Mouse (Mus musculus): ENCODE measurements around the gene Prkce. TPM values are rescaled to one million over a fixed set of nuclear protein-coding genes. Genes with fewer than 3 reads are reported as not detected.

Prkce gene
- total and polyA plus RNA-seq, 2 experiments from 2014 or later: 91.3 to 94.3 TPM

DNA sequence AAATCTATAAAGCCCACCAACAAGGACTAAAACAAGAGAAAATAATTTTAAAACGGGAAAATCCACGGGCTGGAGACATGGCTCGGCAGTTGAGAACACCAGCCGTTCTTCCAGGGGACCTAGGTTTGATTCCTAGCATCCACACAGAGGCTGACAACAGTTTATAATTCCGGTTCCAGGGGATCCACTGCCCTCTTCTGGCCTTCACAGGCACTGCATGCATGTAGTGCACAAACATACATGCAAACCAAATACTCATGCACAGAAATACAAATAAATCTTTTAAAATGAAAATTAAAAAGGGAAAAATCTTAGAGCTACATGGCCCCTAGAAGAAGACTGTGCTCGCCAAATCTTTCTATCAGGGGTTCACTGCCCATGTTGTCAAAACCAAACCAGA is 87.4 kb downstream of the Prkce start:
- DNase-seq (no peak), ATAC-seq (no peak)
- peak; percentile 47 for TF ChIP-seq CTCF (IDR thresholded peaks at IDR 0.05; ENCODE audit: low read depth)
- Histone ChIP-seq H3K27ac (ENCODE audit: low read depth, low read length) (no peak overlapping the region), H3K36me3 (ENCODE audit: insufficient read depth) (no peaks in the 10 kb centered on the region), H3K4me1 (ENCODE audit: insufficient read depth) (peaks cover 12% of the 10 kb centered on the region), H3K9ac (no peak overlapping the region), H3K9me3 (ENCODE audit: low read length) (no peaks in the 10 kb centered on the region), H3K4me2 (ENCODE audit: low read depth) (no peak overlapping the region), H3K4me3 (ENCODE audit: low read depth, low read length) (no peak overlapping the region), H3K27me3 (ENCODE audit: insufficient read depth, low read length) (no peaks in the 10 kb centered on the region)
- 97% methylated on average over 6 of the region's 6 CpGs for WGBS

DNA sequence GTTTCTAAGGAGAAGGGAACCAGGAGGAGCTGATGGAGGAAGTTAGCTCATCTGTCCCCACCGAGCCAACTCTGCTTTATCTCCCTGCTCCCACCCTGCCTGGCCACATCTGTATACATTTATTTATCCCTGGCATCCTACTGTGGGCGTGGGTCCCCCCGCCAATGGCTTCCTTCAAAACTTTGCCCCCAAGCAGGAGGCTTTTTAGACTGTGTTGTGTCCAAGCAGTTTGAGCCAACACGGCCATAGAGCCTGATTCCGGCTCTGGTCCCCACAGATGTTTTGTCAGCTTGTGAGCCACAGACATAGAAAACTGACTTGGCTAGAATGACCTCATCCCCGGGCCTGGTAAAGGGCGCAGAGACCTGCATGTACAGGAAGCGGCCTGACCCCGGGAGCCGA is 89.1 kb downstream of the Prkce start:
- H3K27ac ChIP-seq (ENCODE audit: low read depth, low read length): no peak overlapping the region
- H3K4me3 ChIP-seq (ENCODE audit: low read depth, low read length): no peak overlapping the region
- H3K27me3 ChIP-seq (ENCODE audit: insufficient read depth, low read length): no peaks in the 10 kb centered on the region
- H3K4me1 ChIP-seq (ENCODE audit: insufficient read depth): peaks cover 8% of the 10 kb centered on the region
- H3K9ac ChIP-seq: no peak overlapping the region
- WGBS: 85% methylated on average over 10 of the region's 10 CpGs
- H3K4me2 ChIP-seq (ENCODE audit: low read depth): no peak overlapping the region
- no peaks in the 10 kb centered on the region for H3K9me3 ChIP-seq (ENCODE audit: low read length)
- no peak for DNase-seq
- TF ChIP-seq CTCF (IDR thresholded peaks at IDR 0.05; ENCODE audit: low read depth): no peak
- no peaks in the 10 kb centered on the region for H3K36me3 ChIP-seq (ENCODE audit: insufficient read depth)
- ATAC-seq: no peak

DNA sequence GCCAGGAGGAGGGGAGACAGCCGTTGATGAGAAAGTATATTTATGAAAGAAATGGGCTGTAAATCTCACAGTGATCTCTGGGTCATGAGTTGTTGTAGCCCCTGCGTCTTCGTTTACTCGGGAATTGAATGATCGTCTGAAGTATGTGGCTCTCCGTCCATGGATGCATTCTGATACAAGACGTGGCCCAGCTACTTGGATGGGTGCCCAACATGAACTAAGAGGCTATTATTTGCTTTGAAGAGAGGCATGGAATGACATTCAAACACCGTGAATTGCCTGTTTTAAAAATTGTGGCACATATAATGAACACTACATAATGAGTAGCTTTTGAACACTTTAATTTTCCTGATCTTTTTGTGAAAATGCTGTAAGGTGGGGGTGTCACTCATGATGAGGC is 93.5 kb downstream of the Prkce start:
- Histone ChIP-seq H3K27me3 (ENCODE audit: insufficient read depth, low read length) (no peaks in the 10 kb centered on the region), H3K4me2 (ENCODE audit: low read depth) (no peak overlapping the region), H3K4me3 (ENCODE audit: low read depth, low read length) (no peak overlapping the region), H3K9me3 (ENCODE audit: low read length) (no peaks in the 10 kb centered on the region), H3K4me1 (ENCODE audit: insufficient read depth) (no peaks in the 10 kb centered on the region; the same call in 1 of the 2 replicates), H3K36me3 (ENCODE audit: insufficient read depth) (no peaks in the 10 kb centered on the region; the same call in 1 of the 2 replicates), H3K9ac (no peak overlapping the region), H3K27ac (ENCODE audit: low read depth, low read length) (no peak overlapping the region)
- peak; percentile 41 for DNase-seq
- 15% methylated on average over 8 of the region's 8 CpGs for WGBS
- no peak for ATAC-seq
- no peak for TF ChIP-seq CTCF (IDR thresholded peaks at IDR 0.05; ENCODE audit: low read depth)

DNA sequence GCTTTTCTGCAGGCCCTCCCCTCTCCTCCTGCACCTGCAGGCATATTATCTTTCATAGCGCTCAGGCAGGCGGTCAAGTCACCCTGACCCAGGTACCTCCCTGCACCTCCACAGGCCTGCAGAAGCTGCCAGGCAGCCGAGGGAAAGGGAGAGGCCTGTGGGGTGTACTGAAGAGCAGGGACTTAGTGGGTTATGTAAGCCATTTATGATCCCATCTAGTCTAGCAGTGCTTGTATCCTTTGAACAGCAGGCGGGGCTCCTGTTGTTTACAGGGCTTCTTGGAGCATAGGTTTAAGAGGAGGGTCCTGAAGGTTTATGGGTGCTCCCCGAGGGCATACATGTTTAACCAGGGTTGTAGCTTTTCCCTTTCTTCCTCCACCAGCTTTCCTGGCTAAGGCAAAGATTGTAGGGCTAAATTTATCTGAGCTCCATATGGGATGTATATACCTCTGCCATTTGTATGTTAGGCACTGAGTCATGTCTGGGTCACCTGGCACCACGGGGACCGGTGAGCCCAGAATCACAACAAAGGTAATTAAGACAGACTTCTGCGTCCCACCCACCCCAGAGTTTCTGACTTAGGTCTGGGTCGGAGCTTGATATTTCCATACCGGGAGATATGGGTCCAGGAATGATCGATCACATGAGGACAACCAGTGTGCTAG is 96.5 kb downstream of the Prkce start:
- no peak overlapping the region for H3K9ac ChIP-seq
- no peaks in the 10 kb centered on the region; the same call in 1 of the 2 replicates for H3K36me3 ChIP-seq (ENCODE audit: insufficient read depth)
- no peaks in the 10 kb centered on the region for H3K27me3 ChIP-seq (ENCODE audit: insufficient read depth, low read length)
- no peaks in the 10 kb centered on the region for H3K9me3 ChIP-seq (ENCODE audit: low read length)
- DNase-seq: no peak
- 0 out of 2 replicates have a peak overlapping the region, but pooled peaks have one; percentile 10 for H3K27ac ChIP-seq (ENCODE audit: low read depth, low read length)
- H3K4me2 ChIP-seq (ENCODE audit: low read depth): no peak overlapping the region
- no peak overlapping the region for H3K4me3 ChIP-seq (ENCODE audit: low read depth, low read length)
- 87% methylated on average over 11 of the region's 11 CpGs for WGBS
- no peak for TF ChIP-seq CTCF (IDR thresholded peaks at IDR 0.05; ENCODE audit: low read depth)
- H3K4me1 ChIP-seq (ENCODE audit: insufficient read depth): peaks cover 7% of the 10 kb centered on the region; the same call in 1 of the 2 replicates
- no peak for ATAC-seq

DNA sequence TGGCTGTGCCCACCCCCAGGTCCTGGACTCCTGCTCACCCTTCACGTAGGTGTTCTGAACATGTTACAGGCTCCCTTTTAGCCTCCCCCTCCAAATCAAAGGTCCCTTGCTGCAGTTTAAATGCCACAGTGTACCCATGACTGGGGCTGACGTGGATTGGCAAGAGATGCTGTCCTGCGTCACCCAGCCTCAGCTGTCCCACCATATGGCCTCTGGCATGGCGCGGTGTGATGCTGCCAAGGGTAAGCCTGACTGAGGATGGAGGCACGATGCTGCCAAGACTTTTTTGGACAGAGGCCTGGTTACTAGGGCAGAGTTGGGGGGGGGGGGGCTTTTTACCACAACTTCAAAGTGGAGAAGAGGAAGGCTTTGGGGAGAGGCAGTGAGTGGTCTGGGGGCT is 98.5 kb downstream of the Prkce start:
- no peak overlapping the region for H3K9ac ChIP-seq
- no peaks in the 10 kb centered on the region for H3K27me3 ChIP-seq (ENCODE audit: insufficient read depth, low read length)
- no peaks in the 10 kb centered on the region for H3K9me3 ChIP-seq (ENCODE audit: low read length)
- H3K36me3 ChIP-seq (ENCODE audit: insufficient read depth): no peaks in the 10 kb centered on the region; the same call in 1 of the 2 replicates
- peak overlapping the region; percentile 57 for H3K27ac ChIP-seq (ENCODE audit: low read depth, low read length)
- H3K4me2 ChIP-seq (ENCODE audit: low read depth): no peak overlapping the region
- 0 out of 2 replicates have a peak, but pooled peaks cover 7% of the 10 kb centered on the region for H3K4me1 ChIP-seq (ENCODE audit: insufficient read depth)
- DNase-seq (peak; percentile 87), ATAC-seq (peak; percentile 97)
- no peak for TF ChIP-seq CTCF (IDR thresholded peaks at IDR 0.05; ENCODE audit: low read depth)
- WGBS: 51% methylated on average over 6 of the region's 6 CpGs
- H3K4me3 ChIP-seq (ENCODE audit: low read depth, low read length): no peak overlapping the region

DNA sequence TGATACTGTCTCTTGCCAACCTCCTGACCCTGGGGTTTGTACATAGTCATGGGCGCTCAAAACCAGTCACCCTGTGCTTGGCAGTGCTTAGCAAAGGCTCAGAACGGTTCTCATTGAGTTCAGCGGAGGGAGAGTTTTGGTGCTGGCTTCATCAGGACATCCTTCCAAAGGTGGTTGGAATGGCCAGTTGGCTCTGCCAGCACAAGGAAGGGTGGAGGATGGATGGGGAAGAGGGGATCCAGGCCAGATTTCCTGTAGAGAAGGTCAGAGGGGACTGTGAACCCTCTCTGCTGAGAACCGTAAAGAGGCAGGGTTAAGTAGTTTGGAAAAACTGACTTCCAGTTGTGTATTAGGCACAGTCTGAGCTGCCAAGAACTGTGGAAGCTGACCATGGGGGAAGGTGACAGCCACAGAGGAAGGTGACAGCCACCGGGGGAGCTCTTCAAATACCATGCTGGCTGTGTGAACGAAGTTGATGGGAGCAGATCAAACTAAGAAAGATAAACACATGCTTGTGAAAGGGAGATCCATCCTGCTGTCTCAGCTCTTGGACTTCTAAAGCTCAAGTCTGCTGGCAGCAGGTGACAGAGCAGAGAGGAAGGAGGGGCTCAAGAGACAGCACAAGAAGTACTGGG is 99.7 kb downstream of the Prkce start:
- H3K27me3 ChIP-seq (ENCODE audit: insufficient read depth, low read length): no peaks in the 10 kb centered on the region
- ATAC-seq: no peak
- H3K36me3 ChIP-seq (ENCODE audit: insufficient read depth): no peaks in the 10 kb centered on the region; the same call in 1 of the 2 replicates
- no peak for TF ChIP-seq CTCF (IDR thresholded peaks at IDR 0.05; ENCODE audit: low read depth)
- H3K9ac ChIP-seq: no peak overlapping the region
- DNase-seq: no peak
- H3K27ac ChIP-seq (ENCODE audit: low read depth, low read length): no peak overlapping the region
- no peak overlapping the region for H3K4me2 ChIP-seq (ENCODE audit: low read depth)
- 0 out of 2 replicates have a peak, but pooled peaks cover 9% of the 10 kb centered on the region for H3K4me1 ChIP-seq (ENCODE audit: insufficient read depth)
- H3K4me3 ChIP-seq (ENCODE audit: low read depth, low read length): no peak overlapping the region
- H3K9me3 ChIP-seq (ENCODE audit: low read length): no peaks in the 10 kb centered on the region
- WGBS: 59% methylated on average over 6 of the region's 6 CpGs

DNA sequence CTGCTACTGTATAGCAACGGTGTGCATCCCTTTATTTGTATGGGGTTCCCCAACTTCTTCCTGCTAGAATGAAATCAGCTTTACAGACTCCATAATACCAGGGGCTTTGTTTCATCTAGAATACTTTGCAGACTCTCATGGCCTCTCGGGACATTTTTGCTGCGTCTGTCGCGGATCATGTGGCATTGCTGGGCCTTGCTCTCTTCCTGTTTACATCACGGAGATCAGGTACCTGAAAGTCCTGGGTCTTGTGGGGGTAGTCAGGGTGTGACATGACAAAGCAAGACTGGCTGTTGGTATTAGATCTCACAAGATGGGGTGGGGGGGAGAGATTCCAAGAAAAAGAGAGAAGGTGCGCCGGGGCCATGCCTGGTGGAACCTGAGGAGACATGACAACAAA is 102.1 kb downstream of the Prkce start:
- H3K4me1 ChIP-seq (ENCODE audit: insufficient read depth): peaks cover 18% of the 10 kb centered on the region; the same call in 1 of the 2 replicates
- no peaks in the 10 kb centered on the region for H3K27me3 ChIP-seq (ENCODE audit: insufficient read depth, low read length)
- no peaks in the 10 kb centered on the region for H3K9me3 ChIP-seq (ENCODE audit: low read length)
- H3K4me3 ChIP-seq (ENCODE audit: low read depth, low read length): no peak overlapping the region
- DNase-seq: no peak
- no peak overlapping the region for H3K4me2 ChIP-seq (ENCODE audit: low read depth)
- H3K9ac ChIP-seq: no peak overlapping the region
- ATAC-seq: no peak
- no peak overlapping the region for H3K27ac ChIP-seq (ENCODE audit: low read depth, low read length)
- 94% methylated on average over 8 of the region's 8 CpGs for WGBS
- TF ChIP-seq CTCF (IDR thresholded peaks at IDR 0.05; ENCODE audit: low read depth): no peak
- no peaks in the 10 kb centered on the region for H3K36me3 ChIP-seq (ENCODE audit: insufficient read depth)

All from forebrain, postnatal 0 days (tissue).